Mouse (Mus musculus) 3134 (cell line): ENCODE measurements around the gene Cyb5b.

Experiments used
- DNase-seq: peaks from one replicate; pipeline ENCODE4 v3.0.0-alpha.2; 2011; ENCODE audit warnings: low spot score; ENCODE audit not compliant: insufficient read length; ENCODE audit errors: extremely low read depth

Gene Cyb5b

DNA sequence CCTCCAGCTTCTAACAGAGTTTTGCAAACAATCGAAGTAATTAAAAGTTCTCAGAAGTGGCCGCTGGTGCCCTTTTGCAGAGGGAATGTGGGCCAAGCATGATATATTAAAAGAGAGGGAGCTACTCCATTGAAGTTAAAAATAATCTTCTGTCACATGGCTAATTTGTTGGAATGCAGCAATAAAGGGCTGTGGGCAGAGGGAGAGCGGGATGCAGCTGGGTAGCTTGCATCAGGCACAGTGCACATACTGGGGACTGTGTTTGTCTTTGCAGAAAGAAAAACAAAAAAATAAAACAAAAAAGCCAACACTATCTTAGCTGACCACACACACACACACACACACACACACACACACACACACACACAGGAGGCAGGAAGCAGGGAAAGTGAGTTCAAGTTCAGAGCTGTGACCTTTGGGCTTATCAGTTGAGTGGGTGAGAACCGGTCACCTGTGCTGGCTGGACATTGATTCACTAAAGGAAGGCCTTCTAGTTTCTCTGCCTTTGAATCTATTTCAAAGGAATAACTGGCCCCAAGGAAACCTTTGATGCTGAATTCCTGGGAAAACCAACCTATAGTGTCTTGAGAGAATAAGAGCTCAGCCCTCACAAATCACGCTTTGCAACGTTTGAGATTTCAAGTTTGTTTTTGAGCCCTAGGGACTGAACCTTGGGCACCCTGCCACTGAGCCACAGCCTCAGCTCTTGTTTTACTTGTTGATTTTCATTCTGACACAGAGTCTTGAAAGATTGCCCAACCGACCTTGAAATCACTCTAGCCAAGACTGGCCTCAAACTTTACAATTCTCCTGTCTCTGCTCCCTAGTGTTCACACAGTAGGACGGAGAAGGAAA lies 21.0 kb upstream of the Cyb5b start:
- peak; percentile 39 for DNase-seq

DNA sequence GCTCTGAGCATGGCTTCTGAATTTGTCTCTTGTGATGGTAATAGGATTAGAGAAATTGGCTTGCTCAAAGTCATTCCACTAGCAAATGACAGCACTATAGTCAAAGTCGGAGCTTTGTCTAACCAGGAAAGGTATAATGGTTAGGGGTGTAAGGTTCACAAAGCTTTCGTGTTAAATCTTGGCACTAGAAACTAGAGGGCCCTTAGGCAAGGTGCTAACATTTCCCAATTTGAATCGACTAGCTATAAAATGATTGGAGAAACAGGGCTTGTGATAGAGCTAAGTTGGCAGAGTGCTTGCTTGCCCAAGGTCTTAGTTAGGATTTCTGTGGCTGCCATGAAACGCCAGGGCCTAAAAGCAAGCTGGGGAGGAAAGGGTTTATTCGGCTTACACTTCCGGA lies 20.4 kb upstream of the Cyb5b start:
- DNase-seq, result no peak

DNA sequence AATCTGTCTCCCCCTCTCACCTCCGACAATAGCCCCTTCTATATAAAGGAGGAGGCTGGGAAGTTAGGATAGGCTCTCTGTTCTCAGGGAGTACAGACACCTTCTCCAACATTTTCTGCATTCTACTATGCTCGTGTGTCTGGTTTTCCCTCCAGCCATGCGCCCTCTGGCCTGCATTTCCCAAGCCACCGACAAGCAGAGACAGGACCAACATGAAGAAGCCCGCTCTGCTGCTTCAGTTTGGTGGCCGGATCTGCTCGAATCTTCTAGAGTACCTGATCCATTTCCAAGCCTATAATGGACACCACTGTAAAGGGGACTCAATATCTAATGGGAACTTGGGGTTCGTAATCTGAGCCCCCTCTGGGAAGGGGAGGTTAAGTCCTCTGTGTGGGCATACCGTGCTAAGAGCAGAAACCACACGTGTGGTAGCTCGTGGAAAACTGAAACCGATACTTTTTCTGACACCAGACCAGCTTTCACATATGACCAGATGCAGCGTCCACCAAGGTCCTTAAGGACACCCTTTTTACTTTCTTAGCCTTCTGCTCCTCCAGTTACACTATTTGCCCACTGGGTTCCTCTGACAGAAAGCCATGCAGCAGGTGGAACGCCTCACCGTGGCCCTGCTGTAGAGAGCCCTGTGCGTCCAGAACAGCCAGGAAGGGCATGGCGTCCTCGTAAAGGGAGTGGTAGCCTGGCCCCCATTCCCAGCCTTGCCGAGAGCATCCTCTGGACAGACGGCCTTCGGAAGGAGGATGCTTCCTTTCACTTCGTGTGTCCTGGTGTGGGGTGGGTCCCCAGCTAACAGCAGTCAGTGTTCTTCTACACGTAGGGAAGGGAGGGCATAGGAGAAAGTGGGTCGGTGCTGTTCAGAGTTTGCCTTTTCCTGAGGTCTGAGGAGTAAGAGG lies 17.6 kb upstream of the Cyb5b start:
- DNase-seq, result no peak

DNA sequence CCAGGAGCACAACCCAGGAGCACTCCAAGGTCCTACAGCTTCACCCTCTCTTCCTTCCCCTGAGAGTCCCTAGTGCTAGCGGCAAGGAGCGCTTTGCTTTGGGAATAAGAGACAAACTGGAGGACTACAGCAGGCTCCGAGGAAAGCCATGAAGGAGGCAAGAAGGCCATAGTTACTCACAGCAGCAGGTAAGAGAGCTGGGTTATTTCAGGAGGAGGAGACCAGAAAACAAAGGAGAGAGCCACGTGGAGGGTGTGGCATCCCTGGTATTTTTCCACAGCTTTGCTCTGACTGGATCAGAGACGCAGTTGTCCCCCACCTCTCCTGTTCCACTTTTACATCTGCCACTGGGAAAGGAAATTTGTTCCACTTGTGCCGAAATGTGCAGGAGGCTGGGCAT lies 16.6 kb upstream of the Cyb5b start:
- DNase-seq, result no peak

DNA sequence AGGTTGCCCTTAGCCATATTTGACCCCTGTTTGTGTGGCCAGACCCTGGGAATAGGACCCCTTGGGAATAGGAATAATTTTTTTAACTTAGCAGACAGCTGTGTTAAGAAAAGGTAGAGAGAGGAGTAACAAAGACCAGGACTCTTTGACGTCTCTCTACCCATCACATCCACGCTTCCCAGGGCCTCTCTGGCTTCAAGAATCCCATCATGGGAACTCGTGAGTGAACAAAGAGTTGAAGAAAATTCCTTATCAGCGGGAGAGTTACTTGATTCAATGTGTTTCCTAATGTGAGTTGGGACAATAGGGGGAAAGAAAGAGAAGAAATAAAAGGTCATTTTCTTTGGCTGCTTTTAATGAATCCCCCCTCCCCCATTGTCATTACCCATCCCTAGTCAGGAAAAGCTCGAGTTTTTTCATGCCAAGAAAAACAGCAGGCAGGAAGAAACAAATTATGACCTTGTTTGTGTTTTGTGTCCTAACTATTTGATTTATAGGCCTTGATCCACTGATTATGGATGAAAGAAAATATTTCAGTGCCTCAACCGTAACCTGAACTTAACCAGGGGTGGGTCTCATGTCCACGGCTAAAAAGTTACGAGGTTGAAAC lies 14.3 kb upstream of the Cyb5b start:
- no peak for DNase-seq

DNA sequence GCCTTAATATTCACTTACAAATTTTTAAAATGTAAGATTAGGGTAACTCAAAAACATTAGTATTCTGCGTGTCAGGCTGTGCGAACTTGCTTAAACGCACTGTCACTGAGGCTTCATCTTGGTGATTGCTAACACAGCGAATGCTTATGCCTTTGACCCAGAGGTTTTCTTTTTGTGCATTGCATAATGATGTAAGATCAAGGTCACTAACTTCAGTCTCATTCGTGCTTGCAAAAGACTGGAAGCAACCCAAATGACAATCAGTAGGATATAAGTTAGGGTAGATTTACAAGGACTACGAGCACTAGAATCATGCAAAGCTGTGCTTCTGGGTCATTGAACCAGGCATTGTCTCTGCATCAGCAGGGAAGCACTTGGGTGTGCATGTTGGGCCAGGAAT lies 12.8 kb upstream of the Cyb5b start:
- no peak for DNase-seq

DNA sequence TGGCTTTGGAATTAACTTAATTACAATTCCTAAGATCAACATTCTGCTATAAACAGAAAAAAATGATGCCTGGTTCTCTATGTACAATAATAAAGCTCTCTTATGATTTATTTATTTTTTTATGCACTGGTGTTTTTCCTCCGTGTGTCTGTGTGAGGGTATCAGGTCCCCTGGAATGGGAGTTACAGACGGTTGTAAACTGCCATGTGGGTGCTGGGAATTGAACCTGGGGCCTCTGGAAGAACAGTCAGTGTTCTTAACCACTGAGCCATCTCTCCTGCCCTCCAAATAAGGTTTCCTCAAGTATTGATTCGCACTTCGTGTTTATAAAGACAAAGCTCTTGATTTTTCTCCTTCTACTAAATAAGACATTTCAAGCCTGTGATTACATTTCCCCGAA lies 12.1 kb upstream of the Cyb5b start:
- no peak for DNase-seq

DNA sequence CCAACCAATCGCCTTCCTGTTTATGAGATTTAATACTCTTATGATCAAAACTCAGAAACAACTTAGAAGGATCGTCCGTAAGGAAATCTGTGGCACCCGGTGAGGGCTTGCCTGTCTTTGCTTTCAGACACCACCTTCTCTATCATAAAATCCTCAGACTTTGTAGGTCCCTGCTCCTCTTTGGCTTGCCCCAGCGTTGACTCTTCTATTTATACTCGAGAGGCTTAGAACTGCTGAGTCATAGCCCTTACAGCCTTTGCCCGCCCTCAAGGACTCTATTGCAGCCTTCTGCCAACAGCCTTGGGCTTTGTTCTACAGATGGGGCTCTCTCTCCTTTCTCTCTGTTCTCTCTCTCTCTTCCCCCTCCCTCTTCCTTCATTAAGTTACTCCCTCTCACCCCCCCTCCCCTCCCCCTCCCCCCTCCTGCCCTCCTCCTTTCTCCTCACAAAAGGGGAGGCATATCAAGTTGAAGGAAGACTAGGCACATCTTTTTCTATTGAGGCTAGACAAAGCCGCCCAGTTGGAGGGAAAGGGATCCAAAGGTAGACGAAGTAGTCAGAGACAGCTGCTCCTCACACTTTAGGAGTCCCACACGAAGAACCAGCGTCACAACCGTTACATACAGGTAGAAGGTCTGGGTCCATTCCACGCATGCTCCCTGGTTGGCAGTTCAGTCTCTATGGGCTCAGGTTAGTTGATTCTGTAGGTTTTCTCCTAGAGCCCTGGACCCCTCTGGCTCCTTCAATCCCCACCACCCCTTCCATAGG lies 10.6 kb upstream of the Cyb5b start:
- peak; percentile 58 for DNase-seq

DNA sequence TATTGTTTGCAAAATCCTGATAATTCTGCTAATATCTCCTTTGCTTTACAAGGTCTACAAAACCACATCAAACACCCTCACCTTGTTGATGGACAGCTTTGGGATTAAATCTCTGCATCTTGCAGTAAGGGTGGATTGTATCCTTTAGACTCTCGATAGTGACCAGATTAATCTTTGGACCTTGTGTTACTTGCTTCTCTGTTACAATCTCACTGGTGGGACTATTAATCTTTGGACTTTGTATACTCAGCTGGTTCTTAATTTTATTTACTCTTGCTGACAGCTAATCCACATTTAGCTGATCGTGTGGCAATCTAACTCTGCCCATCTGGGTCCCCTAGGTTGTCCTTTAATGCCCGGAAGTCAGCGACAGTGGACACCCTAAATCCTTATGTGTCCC lies 7.9 kb upstream of the Cyb5b start:
- no peak for DNase-seq

DNA sequence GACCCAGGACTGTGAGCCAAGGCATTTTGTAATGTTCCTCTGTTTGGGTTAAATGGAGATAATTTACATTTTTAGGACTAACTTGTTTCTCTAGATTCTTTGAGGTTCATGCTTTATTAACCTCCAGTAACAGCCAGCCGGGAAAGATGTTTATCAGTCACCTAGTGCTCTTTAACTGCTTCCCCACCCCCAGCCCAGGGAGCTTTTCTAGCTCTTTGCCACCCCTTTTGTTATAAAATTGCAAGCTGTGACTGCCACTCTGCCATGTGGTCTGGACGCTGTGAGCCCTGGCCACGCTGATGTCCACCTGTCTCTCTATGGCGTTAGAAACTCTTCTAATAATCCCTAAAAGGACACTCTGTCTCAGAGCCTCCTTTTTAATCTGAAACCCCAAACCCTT lies 6.9 kb upstream of the Cyb5b start:
- no peak for DNase-seq

DNA sequence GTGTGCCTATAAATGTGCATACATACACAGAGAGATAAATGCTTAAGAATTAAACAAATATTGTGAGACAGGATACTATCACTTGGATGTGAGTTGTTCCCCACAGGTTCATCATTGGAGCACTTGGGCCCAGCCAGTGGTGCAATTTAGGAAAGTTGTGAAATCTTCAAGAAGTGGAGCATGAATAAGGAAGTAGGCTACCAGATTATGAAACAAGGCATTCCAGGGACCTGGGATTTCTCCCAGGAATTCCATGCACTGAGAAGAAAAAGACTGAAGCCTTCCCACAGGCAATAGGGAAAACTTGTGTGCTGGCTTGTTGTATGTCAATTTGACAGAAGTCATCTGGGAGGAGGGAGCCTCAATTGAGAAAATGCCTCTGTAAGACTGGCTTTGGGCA lies 4.3 kb upstream of the Cyb5b start:
- DNase-seq, result peak; percentile 36

DNA sequence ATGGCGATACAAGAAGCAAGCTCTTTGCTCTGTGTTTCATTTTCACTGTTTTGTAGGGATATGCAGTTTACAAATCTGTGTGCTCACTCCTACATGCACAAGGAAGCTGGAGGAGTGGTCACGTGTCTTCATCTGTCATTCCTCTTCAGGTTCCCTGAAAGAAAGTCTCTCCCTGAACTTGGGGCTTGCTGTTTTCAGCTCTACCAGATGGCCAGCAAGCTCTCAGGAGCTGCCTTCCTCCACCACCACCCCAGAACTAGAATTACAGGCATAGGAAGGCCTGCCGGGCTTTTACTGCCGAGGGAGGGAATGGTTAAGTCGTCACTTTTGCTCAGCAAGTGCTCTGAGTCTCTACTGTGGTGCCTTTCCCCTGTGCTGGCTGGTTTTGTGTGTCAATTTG lies 1.6 kb upstream of the Cyb5b start:
- no peak for DNase-seq

DNA sequence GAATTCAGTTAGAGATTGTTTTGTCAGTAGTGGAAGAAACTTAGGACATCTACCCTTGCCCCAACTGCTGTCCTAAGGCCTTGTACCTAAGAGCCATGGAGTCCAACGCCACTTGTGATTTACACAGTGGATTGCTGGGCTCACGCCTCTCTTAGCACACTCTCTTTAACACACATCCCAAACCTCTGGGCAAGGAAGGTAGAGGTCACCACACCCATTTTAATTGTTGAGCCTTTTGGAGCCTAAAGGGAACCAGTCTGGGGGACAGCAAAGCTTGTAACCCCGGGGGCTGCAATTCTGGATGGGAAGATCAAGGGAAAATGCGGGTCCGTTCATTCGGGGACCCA lies 410 bp upstream of the Cyb5b start:
- no peak for DNase-seq

DNA sequence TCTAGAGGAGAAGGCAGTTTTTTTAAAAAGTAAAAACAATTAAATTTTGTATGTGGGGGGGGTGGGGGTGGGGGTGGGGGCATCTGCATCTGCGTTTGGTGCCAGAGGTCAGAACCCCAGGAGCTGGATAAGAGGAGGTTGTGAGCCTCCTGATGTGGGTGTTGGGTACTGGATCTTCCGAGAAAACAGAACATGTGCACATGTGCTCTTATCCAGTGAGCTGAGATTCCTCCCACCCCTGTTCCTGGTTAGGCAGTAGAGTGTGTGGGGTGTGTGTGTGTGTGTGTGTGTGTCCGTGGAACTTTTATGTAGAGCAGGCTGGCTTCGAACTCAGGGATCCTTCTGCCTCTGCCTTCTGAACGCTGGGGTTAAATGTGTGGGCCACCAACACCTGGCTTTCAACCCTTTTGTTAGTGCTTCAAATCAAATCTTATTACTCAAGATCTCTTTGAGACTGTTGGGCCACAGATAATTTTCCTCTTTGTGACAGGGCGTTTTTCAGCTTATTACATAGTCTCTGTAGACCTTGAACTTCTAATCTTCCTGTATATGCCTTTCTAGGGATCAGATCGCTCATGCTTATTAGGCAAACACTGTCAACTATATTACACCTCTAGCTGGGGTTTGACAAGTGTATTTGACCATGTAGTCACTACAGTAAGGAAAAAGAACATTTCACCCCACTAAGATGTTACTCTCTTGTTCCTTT lies 926 bp downstream of the Cyb5b start:
- no peak for DNase-seq

DNA sequence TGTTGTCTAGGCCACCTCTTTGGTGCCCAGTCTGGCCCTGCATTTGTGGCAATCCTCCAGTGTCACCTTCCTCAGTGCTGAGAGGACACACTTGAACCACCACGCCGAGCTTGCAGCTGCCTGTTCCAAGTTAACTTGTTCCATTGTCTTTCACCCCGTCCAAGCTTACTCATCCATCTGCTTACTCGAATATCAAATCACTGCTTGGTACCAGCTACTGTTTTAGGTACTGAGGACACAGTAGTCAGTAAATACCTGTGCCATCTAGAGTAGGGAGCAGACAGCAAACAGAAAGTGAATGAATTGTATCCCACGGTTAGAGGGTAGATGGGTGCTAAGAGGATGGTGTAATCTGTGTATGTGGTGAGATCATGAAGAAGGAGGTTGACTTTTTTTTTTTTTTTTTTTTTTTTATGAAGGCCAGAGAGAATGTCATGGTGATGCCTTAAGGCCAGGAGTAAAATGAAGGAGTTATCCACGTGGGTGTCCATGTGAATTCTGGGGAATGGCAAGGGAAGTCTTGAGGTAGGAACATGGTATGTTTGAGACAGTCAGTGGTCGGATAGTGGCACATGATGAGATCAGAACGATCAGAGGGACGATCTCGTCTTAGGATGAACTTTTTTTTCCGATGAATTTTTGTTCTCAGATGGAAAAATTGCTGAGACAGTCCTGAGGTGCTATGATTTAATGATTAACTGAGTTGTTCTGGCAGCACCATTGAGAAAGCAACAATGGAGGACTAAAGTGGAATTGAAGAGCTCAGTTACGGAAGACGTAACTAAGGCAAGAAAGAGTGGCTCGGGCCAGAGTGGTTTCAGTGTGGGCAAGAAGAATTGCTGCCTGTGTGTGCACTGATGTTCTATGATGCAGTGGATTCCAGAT lies 3.1 kb downstream of the Cyb5b start:
- no peak for DNase-seq

DNA sequence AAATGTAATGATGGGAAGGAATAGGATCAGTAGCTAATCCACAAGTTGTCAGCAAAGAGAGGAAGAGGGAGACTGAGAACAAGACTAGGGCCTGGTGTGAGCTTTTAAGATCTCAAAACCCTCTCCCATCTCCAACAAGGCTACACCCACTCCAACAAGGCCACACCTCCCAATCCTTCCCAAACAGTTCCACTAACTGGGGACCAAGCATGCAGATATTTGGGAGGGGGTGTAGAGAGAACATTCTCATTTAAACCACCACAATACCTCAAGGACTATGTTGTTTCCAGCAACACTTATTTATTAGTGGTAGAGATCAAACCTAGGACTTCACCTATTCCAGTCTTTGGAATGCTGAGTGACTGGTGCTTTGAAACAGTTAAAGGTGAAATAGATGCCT lies 6.4 kb downstream of the Cyb5b start:
- DNase-seq, result no peak

DNA sequence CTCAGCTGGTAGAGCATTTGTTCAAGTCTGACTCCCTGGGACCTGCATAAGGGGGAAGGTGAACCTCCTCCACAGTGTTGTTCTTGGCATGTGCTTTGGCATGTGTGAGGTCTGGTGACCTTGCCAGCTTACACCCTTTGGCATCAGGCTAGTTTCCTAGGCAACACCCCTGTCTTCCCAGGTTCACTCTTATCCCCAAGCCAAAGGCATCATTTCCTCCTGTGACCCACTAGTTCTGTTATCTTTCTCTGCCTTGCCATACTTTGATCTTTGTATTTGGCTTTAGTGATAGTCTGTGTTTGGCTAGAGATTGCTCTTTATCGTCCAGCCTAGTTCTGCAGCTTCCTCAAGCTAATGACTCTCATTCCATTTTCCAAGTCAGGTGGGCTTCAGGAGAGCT lies 7.4 kb downstream of the Cyb5b start:
- DNase-seq, result peak; percentile 18

DNA sequence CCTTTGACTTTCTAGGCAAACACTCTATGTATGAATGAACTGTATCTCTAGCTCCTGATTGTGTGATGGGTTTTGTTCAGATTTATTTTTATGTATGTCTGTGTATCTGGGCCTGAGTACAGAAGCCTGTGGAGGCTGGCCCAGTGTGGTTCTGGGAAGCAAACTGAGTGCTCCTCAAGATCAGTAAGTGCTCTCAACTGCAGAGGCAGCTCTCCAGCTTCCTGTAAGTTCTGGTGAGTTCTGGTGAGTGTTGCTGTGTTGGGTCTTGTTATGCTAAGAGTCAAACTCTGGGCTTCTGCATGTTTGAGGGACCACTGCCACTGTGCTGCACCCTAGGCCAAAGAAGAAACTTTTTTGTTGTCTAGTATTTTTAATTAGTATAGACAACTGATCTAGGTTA lies 8.4 kb downstream of the Cyb5b start:
- no peak for DNase-seq

DNA sequence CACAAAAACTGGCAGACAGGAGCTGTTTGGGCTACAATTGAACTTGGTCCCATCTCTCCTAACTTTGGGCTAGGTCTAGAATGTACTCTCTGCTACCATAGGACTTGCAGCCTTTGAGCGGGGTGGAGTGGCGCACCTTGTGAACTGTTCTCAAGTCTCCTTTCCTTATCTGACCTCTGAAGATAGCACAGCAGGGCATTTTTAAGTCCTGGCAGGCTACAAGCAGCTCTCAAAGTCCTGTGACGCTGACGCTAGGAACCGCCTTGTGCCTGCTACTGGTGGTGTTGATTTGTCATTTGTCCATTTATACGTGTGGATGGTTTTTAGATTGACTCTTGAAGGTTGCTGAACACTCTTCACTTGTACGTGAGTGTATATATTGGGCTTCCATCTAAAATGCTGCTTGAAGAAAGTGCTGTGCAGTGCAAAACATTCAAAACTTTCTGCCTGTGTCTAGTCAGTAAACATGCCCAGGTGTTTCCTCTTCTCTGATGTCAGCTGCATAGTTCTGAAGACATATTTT lies 13.9 kb downstream of the Cyb5b start:
- DNase-seq, result no peak
